Mouse (Mus musculus): ENCODE data around the gene Eml6. TPM values are rescaled to one million over a fixed set of nuclear protein-coding genes. Genes with fewer than 3 reads are reported as not detected.
"Not testable (repeated sequence)": the region's sequence is repeated elsewhere in the genome, so short reads cannot be mapped to it uniquely, and the experiment has no call there.

The Eml6 gene
- polyA plus RNA-seq, 2 experiments: 1.3 to 1.5 TPM

- 88% methylated on average over 3 of the region's 3 CpGs for WGBS
- no peaks in the 10 kb centered on the region for H3K27me3 ChIP-seq (ENCODE audit: control insufficient read depth, insufficient read depth, low read length)
- DNase-seq (ENCODE audit: low spot score) (no peak), ATAC-seq (ENCODE audit: low FRiP score, low read depth) (no peak)
- H3K4me1 ChIP-seq (ENCODE audit: control insufficient read depth, insufficient read depth, low read length): peaks cover 6% of the 10 kb centered on the region; the same call in 1 of the 2 replicates
- no peaks in the 10 kb centered on the region for H3K36me3 ChIP-seq (ENCODE audit: control insufficient read depth, insufficient read depth, low read length)
- H3K27ac ChIP-seq (replicated peaks; ENCODE audit: low read depth, low read length): peak overlapping the region; percentile 79
- no peak overlapping the region for H3K9ac ChIP-seq (ENCODE audit: low read depth, low read length, severe bottlenecking)
- TF ChIP-seq POLR2A (IDR thresholded peaks at IDR 0.05; ENCODE audit: borderline replicate concordance, extremely low read depth, insufficient read depth, insufficient read length): no peak
- no peak overlapping the region for H3K4me2 ChIP-seq (replicated peaks; ENCODE audit: low read depth, low read length, severe bottlenecking)
- H3K4me3 ChIP-seq (replicated peaks; ENCODE audit: low read length): no peak overlapping the region
- no peaks in the 10 kb centered on the region for H3K9me3 ChIP-seq (ENCODE audit: control insufficient read depth, low read length)
Measured at GRCm38 (mm10) chr11:29840606-29841227, 185.1 kb downstream of the Eml6 start.

GRCm38 (mm10) chr11:29839781-29840180, 186.1 kb downstream of the Eml6 start:
- TF ChIP-seq POLR2A (IDR thresholded peaks at IDR 0.05; ENCODE audit: borderline replicate concordance, extremely low read depth, insufficient read depth, insufficient read length): no peak
- Histone ChIP-seq H3K36me3 (ENCODE audit: control insufficient read depth, insufficient read depth, low read length) (no peaks in the 10 kb centered on the region), H3K4me2 (replicated peaks; ENCODE audit: low read depth, low read length, severe bottlenecking) (no peak overlapping the region), H3K27ac (replicated peaks; ENCODE audit: low read depth, low read length) (peak overlapping the region; percentile 79; the same call in 1 of the 2 replicates), H3K9ac (ENCODE audit: low read depth, low read length, severe bottlenecking) (no peak overlapping the region), H3K4me1 (ENCODE audit: control insufficient read depth, insufficient read depth, low read length) (peaks cover 6% of the 10 kb centered on the region; the same call in 1 of the 2 replicates), H3K9me3 (ENCODE audit: control insufficient read depth, low read length) (no peaks in the 10 kb centered on the region), H3K27me3 (ENCODE audit: control insufficient read depth, insufficient read depth, low read length) (no peaks in the 10 kb centered on the region), H3K4me3 (replicated peaks; ENCODE audit: low read length) (no peak overlapping the region)
- DNase-seq (ENCODE audit: low spot score) (peak; percentile 91), ATAC-seq (ENCODE audit: low FRiP score, low read depth) (peak; percentile 93)
- WGBS: 22% methylated on average over 3 of the region's 3 CpGs

- H3K4me2 ChIP-seq (replicated peaks; ENCODE audit: low read depth, low read length, severe bottlenecking): no peak overlapping the region
- no peaks in the 10 kb centered on the region for H3K9me3 ChIP-seq (ENCODE audit: control insufficient read depth, low read length)
- H3K36me3 ChIP-seq (ENCODE audit: control insufficient read depth, insufficient read depth, low read length): no peaks in the 10 kb centered on the region
- no peak overlapping the region for H3K9ac ChIP-seq (ENCODE audit: low read depth, low read length, severe bottlenecking)
- ATAC-seq (ENCODE audit: low FRiP score, low read depth) (no peak), DNase-seq (ENCODE audit: low spot score) (no peak)
- no peak overlapping the region for H3K27ac ChIP-seq (replicated peaks; ENCODE audit: low read depth, low read length)
- H3K4me1 ChIP-seq (ENCODE audit: control insufficient read depth, insufficient read depth, low read length): peaks cover 6% of the 10 kb centered on the region; the same call in 1 of the 2 replicates
- no peak for TF ChIP-seq POLR2A (IDR thresholded peaks at IDR 0.05; ENCODE audit: borderline replicate concordance, extremely low read depth, insufficient read depth, insufficient read length)
- H3K27me3 ChIP-seq (ENCODE audit: control insufficient read depth, insufficient read depth, low read length): no peaks in the 10 kb centered on the region
- no peak overlapping the region for H3K4me3 ChIP-seq (replicated peaks; ENCODE audit: low read length)
Measured at GRCm38 (mm10) chr11:29837066-29837465, 188.8 kb downstream of the Eml6 start.

DNA sequence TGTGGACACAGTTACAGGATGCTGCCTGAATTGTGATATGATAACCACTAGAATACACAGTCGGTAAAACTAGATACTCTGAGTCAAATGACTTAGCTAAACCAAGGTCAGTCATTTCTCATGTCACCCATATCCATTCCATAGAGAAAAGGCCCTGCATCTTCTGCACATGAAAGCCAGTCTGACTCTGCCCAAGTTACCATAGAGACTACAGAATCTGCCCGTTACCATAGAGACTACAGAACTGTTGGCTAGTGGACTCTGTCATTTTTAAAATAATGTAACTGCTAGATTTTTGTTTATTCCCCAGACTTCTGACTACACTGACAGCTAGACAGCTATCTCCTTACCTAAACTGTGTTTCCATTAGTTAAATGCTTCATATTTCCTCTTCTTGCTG, 198.1 kb downstream of the Eml6 start:
- Histone ChIP-seq H3K27me3 (ENCODE audit: control insufficient read depth, insufficient read depth, low read length) (0 out of 2 replicates have a peak, but pooled peaks cover 18% of the 10 kb centered on the region), H3K4me2 (replicated peaks; ENCODE audit: low read depth, low read length, severe bottlenecking) (no peak overlapping the region), H3K4me1 (ENCODE audit: control insufficient read depth, insufficient read depth, low read length) (no peaks in the 10 kb centered on the region), H3K27ac (replicated peaks; ENCODE audit: low read depth, low read length) (no peak overlapping the region), H3K9me3 (ENCODE audit: control insufficient read depth, low read length) (no peaks in the 10 kb centered on the region), H3K36me3 (ENCODE audit: control insufficient read depth, insufficient read depth, low read length) (no peaks in the 10 kb centered on the region), H3K4me3 (replicated peaks; ENCODE audit: low read length) (no peak overlapping the region), H3K9ac (ENCODE audit: low read depth, low read length, severe bottlenecking) (no peak overlapping the region)
- DNase-seq (ENCODE audit: low spot score): no peak
- no peak for TF ChIP-seq POLR2A (IDR thresholded peaks at IDR 0.05; ENCODE audit: borderline replicate concordance, extremely low read depth, insufficient read depth, insufficient read length)
- ATAC-seq (ENCODE audit: low FRiP score, low read depth): no peak
- 85% methylated on average over 2 of the region's 2 CpGs for WGBS

DNA sequence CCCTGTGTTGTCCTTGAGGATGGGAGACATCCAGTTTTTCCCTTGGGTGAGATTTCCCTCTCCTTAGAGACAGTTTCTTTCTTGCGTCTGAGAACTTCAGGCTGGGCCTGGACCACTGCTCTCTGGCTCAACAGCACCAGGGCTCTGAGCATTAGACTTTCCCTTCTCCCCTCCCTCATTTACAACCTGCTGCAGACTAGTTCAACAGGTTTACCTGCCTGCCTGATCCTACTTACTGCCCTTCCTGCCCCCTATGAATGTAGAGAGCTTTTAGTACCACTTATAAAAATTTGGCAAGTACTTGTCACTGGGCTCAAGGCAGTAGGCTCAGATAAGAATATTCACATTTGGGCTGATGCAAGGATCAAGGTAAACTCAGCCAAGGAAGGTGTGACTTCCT, 199.8 kb downstream of the Eml6 start:
- Histone ChIP-seq H3K27me3 (ENCODE audit: control insufficient read depth, insufficient read depth, low read length) (0 out of 2 replicates have a peak, but pooled peaks cover 18% of the 10 kb centered on the region), H3K9me3 (ENCODE audit: control insufficient read depth, low read length) (no peaks in the 10 kb centered on the region), H3K27ac (replicated peaks; ENCODE audit: low read depth, low read length) (no peak overlapping the region), H3K4me3 (replicated peaks; ENCODE audit: low read length) (no peak overlapping the region), H3K4me2 (replicated peaks; ENCODE audit: low read depth, low read length, severe bottlenecking) (no peak overlapping the region), H3K36me3 (ENCODE audit: control insufficient read depth, insufficient read depth, low read length) (no peaks in the 10 kb centered on the region), H3K9ac (ENCODE audit: low read depth, low read length, severe bottlenecking) (no peak overlapping the region), H3K4me1 (ENCODE audit: control insufficient read depth, insufficient read depth, low read length) (no peaks in the 10 kb centered on the region)
- ATAC-seq (ENCODE audit: low FRiP score, low read depth) (no peak), DNase-seq (ENCODE audit: low spot score) (no peak)
- no peak for TF ChIP-seq POLR2A (IDR thresholded peaks at IDR 0.05; ENCODE audit: borderline replicate concordance, extremely low read depth, insufficient read depth, insufficient read length)
- WGBS: 94% methylated on average over 1 of the region's 1 CpGs

GRCm38 (mm10) chr11:29825271-29825718, 200.5 kb downstream of the Eml6 start, which contains the start of gene 4931440F15Rik:
TSS of gene 4931440F15Rik (minus strand) at chr11:29825668.
- H3K9me3 ChIP-seq (ENCODE audit: control insufficient read depth, low read length); H3K27ac ChIP-seq (replicated peaks; ENCODE audit: low read depth, low read length); DNase-seq (ENCODE audit: low spot score); H3K4me1 ChIP-seq (ENCODE audit: control insufficient read depth, insufficient read depth, low read length); H3K36me3 ChIP-seq (ENCODE audit: control insufficient read depth, insufficient read depth, low read length); H3K9ac ChIP-seq (ENCODE audit: low read depth, low read length, severe bottlenecking): not testable (repeated sequence)
- 0 out of 2 replicates have a peak, but pooled peaks have one; percentile 14 for ATAC-seq (ENCODE audit: low FRiP score, low read depth)
- WGBS: 51% methylated on average over 20 of the region's 21 CpGs
- peak within 1 kb of the TSS; percentile 45 for H3K4me2 ChIP-seq (replicated peaks; ENCODE audit: low read depth, low read length, severe bottlenecking)
- H3K27me3 ChIP-seq (ENCODE audit: control insufficient read depth, insufficient read depth, low read length): 0 out of 2 replicates have a peak, but pooled peaks cover 18% of the 10 kb centered on the region
- peak within 1 kb of the TSS; percentile 26 for H3K4me3 ChIP-seq (replicated peaks; ENCODE audit: low read length)

GRCm38 (mm10) chr11:29824474-29825270, 201.2 kb downstream of the Eml6 start:
- ATAC-seq (ENCODE audit: low FRiP score, low read depth): 0 out of 2 replicates have a peak, but pooled peaks have one; percentile 34
- H3K9me3 ChIP-seq (ENCODE audit: control insufficient read depth, low read length); H3K36me3 ChIP-seq (ENCODE audit: control insufficient read depth, insufficient read depth, low read length); H3K4me1 ChIP-seq (ENCODE audit: control insufficient read depth, insufficient read depth, low read length); H3K27ac ChIP-seq (replicated peaks; ENCODE audit: low read depth, low read length); H3K9ac ChIP-seq (ENCODE audit: low read depth, low read length, severe bottlenecking); DNase-seq (ENCODE audit: low spot score): not testable (repeated sequence)
- Histone ChIP-seq H3K4me3 (replicated peaks; ENCODE audit: low read length) (peak overlapping the region; percentile 26), H3K27me3 (ENCODE audit: control insufficient read depth, insufficient read depth, low read length) (0 out of 2 replicates have a peak, but pooled peaks cover 18% of the 10 kb centered on the region), H3K4me2 (replicated peaks; ENCODE audit: low read depth, low read length, severe bottlenecking) (peak overlapping the region; percentile 45)
- WGBS: 12% methylated on average over 23 of the region's 62 CpGs
